Mouse (Mus musculus) midbrain, embryonic 16.5 days (tissue): Measurements from ENCODE around the gene Cntnap2. TPM values are rescaled to one million over a fixed set of nuclear protein-coding genes. Genes with fewer than 3 reads are reported as not detected.
"Not testable (repeated sequence)": the region's sequence is repeated elsewhere in the genome, so short reads cannot be mapped to it uniquely, and the experiment has no call there.

Experiments used
- ATAC-seq: fragments of 200-750 bp; cut with Nextera tagmentation; 2 replicates; pipeline ENCODE4 v1.8.0; 2017; ENCODE audit warnings: moderate TSS enrichment
- H3K27ac ChIP-seq: fragments of 300-500 bp; sonication (generic); 2 replicates; pipeline ENCODE4 v1.5.1; 2014; ENCODE audit warnings: mild to moderate bottlenecking, low read length, mixed read lengths
- H3K27me3 ChIP-seq: fragments of 300-500 bp; sonication (generic); 2 replicates; pipeline ENCODE4 v1.6.1; 2014; ENCODE audit warnings: low read depth, low read length, mixed read lengths; ENCODE audit not compliant: control insufficient read depth, insufficient read depth
- H3K36me3 ChIP-seq: fragments of 300-500 bp; sonication (generic); 2 replicates; pipeline ENCODE4 v1.6.1; 2014; ENCODE audit warnings: mild to moderate bottlenecking, low read length, moderate library complexity, mixed read lengths; ENCODE audit not compliant: control insufficient read depth, insufficient read depth
- H3K4me1 ChIP-seq: fragments of 300-500 bp; sonication (generic); 2 replicates; pipeline ENCODE4 v1.6.1; 2014; ENCODE audit warnings: mild to moderate bottlenecking, low read length, mixed read lengths; ENCODE audit not compliant: control insufficient read depth, insufficient read depth
- H3K4me2 ChIP-seq: fragments of 300-500 bp; sonication (generic); 2 replicates; pipeline ENCODE4 v1.6.1; 2014; ENCODE audit warnings: mild to moderate bottlenecking, low read length, mixed read lengths
- H3K4me3 ChIP-seq: fragments of 300-500 bp; sonication (generic); 2 replicates; pipeline ENCODE4 v1.5.1; 2014; ENCODE audit warnings: low read depth, mild to moderate bottlenecking, low read length, moderate library complexity, mixed read lengths
- H3K9ac ChIP-seq: fragments of 300-500 bp; sonication (generic); 2 replicates; pipeline ENCODE4 v1.6.1; 2014; ENCODE audit warnings: low read depth, low read length, mixed read lengths
- H3K9me3 ChIP-seq: fragments of 300-500 bp; sonication (generic); replicated peaks from 2 replicates; pipeline ENCODE4 v1.6.1; 2014; ENCODE audit warnings: mild to moderate bottlenecking, low read length, mixed read lengths; ENCODE audit not compliant: control insufficient read depth, poor library complexity, severe bottlenecking
- WGBS: fragments of 180-500 bp; shearing (Covaris S2); extraction: QIAGEN DNeasy Blood & Tissue Kit; methylation state at CpG from one replicate; pipeline ENCODE4 v1.1.7; 2014; 5-methylcytosine and 5-hydroxymethylcytosine counted together
- polyA plus RNA-seq: library from polyadenylated mRNA; unstranded; fragments of >200 nt; fragmentation: Nextera tagmentation; extraction: Ambion mirVana; gene quantifications from 2 replicates; pipeline ENCODE4 v1.2.1, GENCODE M21; 2015

The Cntnap2 gene
- polyA plus RNA-seq, 1 experiment from 2014 or later: 63.5 TPM

GRCm38 (mm10) chr6:47286247-47286967, 2227.2 kb downstream of the Cntnap2 start:
- not testable (repeated sequence) for H3K27me3 ChIP-seq, H3K4me2 ChIP-seq, H3K9ac ChIP-seq, H3K9me3 ChIP-seq, H3K36me3 ChIP-seq, H3K4me3 ChIP-seq
- ATAC-seq: peak; percentile 50
- WGBS: 48% methylated on average over 12 of the region's 12 CpGs
- Histone ChIP-seq H3K4me1 (peaks cover 20% of the 10 kb centered on the region), H3K27ac (peak overlapping the region; percentile 46; the same call in 1 of the 2 replicates)

DNA sequence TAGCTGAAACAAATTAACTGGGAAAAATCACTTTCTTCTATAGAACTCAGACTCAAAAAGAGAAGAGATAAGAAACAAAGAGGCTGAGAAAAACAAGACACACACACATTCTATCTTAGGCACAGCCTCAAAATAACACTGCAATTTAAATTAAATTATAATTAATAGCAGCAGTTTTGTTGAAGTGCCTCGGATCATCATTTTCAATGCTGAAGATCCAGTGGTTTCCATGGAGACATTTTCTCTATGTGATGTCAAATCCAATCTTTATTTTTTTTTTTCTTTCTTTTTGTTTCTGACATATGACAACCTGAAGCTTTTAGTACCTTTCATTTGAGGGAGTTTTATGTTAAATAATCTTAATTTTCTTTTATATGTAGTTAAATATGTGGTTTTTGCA, 2228.6 kb downstream of the Cntnap2 start:
- no peaks in the 10 kb centered on the region for H3K27me3 ChIP-seq
- H3K9me3 ChIP-seq: no peaks in the 10 kb centered on the region
- H3K27ac ChIP-seq: peak overlapping the region; percentile 72
- peaks cover 17% of the 10 kb centered on the region for H3K4me1 ChIP-seq
- no peak overlapping the region for H3K9ac ChIP-seq
- no peak for ATAC-seq
- no peak overlapping the region for H3K4me3 ChIP-seq
- H3K36me3 ChIP-seq: no peaks in the 10 kb centered on the region
- H3K4me2 ChIP-seq: no peak overlapping the region
- WGBS: 33% methylated on average over 1 of the region's 1 CpGs

- Histone ChIP-seq H3K36me3 (no peaks in the 10 kb centered on the region), H3K4me2 (no peak overlapping the region), H3K27me3 (no peaks in the 10 kb centered on the region), H3K27ac (no peak overlapping the region), H3K4me1 (peaks cover 10% of the 10 kb centered on the region), H3K9ac (no peak overlapping the region), H3K4me3 (no peak overlapping the region), H3K9me3 (no peaks in the 10 kb centered on the region)
- no peak for ATAC-seq
Measured at GRCm38 (mm10) chr6:47291973-47292372, 2232.8 kb downstream of the Cntnap2 start.

- Histone ChIP-seq H3K9me3 (no peaks in the 10 kb centered on the region), H3K27me3 (no peaks in the 10 kb centered on the region), H3K9ac (no peak overlapping the region), H3K36me3 (no peaks in the 10 kb centered on the region), H3K4me1 (peaks cover 6% of the 10 kb centered on the region), H3K4me3 (no peak overlapping the region), H3K27ac (peak overlapping the region; percentile 63), H3K4me2 (no peak overlapping the region)
- ATAC-seq: no peak
- WGBS: 78% methylated on average over 3 of the region's 3 CpGs
Measured at GRCm38 (mm10) chr6:47292437-47292836, 2233.3 kb downstream of the Cntnap2 start.

GRCm38 (mm10) chr6:47294433-47294832, 2235.3 kb downstream of the Cntnap2 start:
- H3K36me3 ChIP-seq: no peaks in the 10 kb centered on the region
- H3K27ac ChIP-seq: no peak overlapping the region
- H3K4me2 ChIP-seq: no peak overlapping the region
- 38% methylated on average over 1 of the region's 1 CpGs for WGBS
- H3K9ac ChIP-seq: no peak overlapping the region
- no peaks in the 10 kb centered on the region for H3K9me3 ChIP-seq
- no peak for ATAC-seq
- no peaks in the 10 kb centered on the region for H3K4me1 ChIP-seq
- no peaks in the 10 kb centered on the region for H3K27me3 ChIP-seq
- H3K4me3 ChIP-seq: no peak overlapping the region

DNA sequence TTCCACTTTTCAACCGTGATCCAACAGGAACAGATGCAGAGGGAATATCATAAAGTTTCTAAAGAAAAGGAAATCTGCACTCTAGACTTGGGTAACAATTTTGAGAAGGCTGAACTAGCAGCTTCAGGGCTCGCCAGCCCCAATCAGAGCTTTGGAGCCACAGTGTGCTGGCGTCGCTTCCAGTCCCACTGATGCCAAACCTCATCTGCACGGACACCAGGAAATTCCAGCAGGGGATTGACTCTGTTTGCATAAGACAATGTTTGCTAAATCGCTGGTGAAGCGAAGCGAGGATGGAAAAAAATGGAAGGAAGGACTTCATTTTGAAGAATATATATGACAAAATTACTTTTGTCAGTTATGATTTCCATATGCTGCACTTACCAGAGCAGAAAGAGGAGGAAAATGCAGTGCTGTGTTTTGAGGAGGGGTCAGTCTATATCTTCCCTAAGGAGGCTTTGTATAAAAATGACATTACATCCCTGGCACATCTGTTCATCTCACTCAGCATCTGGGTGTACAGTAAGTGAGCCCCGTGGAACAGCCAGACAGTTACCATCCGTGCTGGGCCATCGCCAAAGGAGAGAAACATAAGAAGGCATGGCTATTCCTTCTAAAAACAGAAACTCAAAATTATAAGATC, 2245.8 kb downstream of the Cntnap2 start:
- no peak overlapping the region for H3K4me3 ChIP-seq
- WGBS: 72% methylated on average over 11 of the region's 11 CpGs
- no peak for ATAC-seq
- H3K27me3 ChIP-seq: no peaks in the 10 kb centered on the region
- H3K9me3 ChIP-seq: no peaks in the 10 kb centered on the region
- H3K9ac ChIP-seq: no peak overlapping the region
- no peaks in the 10 kb centered on the region for H3K4me1 ChIP-seq
- no peak overlapping the region for H3K27ac ChIP-seq
- H3K4me2 ChIP-seq: no peak overlapping the region
- H3K36me3 ChIP-seq: no peaks in the 10 kb centered on the region

- Histone ChIP-seq H3K36me3 (no peaks in the 10 kb centered on the region), H3K4me1 (no peaks in the 10 kb centered on the region), H3K4me2 (no peak overlapping the region), H3K9ac (no peak overlapping the region), H3K27ac (no peak overlapping the region), H3K9me3 (no peaks in the 10 kb centered on the region), H3K27me3 (no peaks in the 10 kb centered on the region), H3K4me3 (no peak overlapping the region)
- ATAC-seq: no peak
- WGBS: 38% methylated on average over 8 of the region's 8 CpGs
Measured at GRCm38 (mm10) chr6:47306065-47306798, 2247.1 kb downstream of the Cntnap2 start.

GRCm38 (mm10) chr6:47306954-47307353, 2247.8 kb downstream of the Cntnap2 start:
- no peaks in the 10 kb centered on the region for H3K36me3 ChIP-seq
- no peak for ATAC-seq
- no peak overlapping the region for H3K9ac ChIP-seq
- WGBS: 75% methylated on average over 12 of the region's 12 CpGs
- no peaks in the 10 kb centered on the region for H3K27me3 ChIP-seq
- H3K4me3 ChIP-seq: no peak overlapping the region
- H3K27ac ChIP-seq: no peak overlapping the region
- no peaks in the 10 kb centered on the region for H3K9me3 ChIP-seq
- H3K4me1 ChIP-seq: no peaks in the 10 kb centered on the region
- no peak overlapping the region for H3K4me2 ChIP-seq
